Mouse (Mus musculus): ENCODE measurements around the gene Eif4ebp2.

DNA sequence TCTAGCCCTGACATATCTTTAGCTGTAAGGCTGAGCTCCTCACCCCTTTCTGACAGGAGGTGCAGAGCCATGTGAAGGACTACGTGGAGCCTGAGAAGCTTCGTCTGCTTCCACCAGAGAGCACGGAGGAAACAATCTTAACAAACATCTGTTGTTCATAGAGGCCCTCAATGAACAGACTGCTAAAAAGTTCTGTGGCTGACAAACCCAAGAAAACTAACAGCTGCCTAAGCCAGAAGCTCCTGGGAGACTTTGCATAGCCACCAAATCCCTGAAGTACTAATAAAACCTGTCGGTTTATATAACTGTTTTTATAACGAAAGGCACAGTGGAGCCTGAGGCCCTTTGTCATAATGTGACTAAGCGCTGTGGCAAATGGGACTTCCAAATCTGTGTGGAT lies 9.0 kb downstream of the Eif4ebp2 start:
- TF ChIP-seq CTCF (IDR thresholded peaks at IDR 0.05; ENCODE audit: extremely low read depth, insufficient read length, insufficient replicate concordance, low read depth, low read length) (no peak), POLR2A (IDR thresholded peaks at IDR 0.05; ENCODE audit: low read depth, low read length) (no peak)
